Mouse (Mus musculus) midbrain, embryonic 16.5 days (tissue): ENCODE measurements around the gene Lpin2. TPM values are rescaled to one million over a fixed set of nuclear protein-coding genes. Genes with fewer than 3 reads are reported as not detected.

Source experiments
- ATAC-seq: fragments of 200-750 bp; cut with Nextera tagmentation; 2 replicates; pipeline ENCODE4 v1.8.0; 2017; ENCODE audit warnings: moderate TSS enrichment
- H3K27ac ChIP-seq: fragments of 300-500 bp; sonication (generic); 2 replicates; pipeline ENCODE4 v1.5.1; 2014; ENCODE audit warnings: mild to moderate bottlenecking, low read length, mixed read lengths
- H3K27me3 ChIP-seq: fragments of 300-500 bp; sonication (generic); 2 replicates; pipeline ENCODE4 v1.6.1; 2014; ENCODE audit warnings: low read depth, low read length, mixed read lengths; ENCODE audit not compliant: control insufficient read depth, insufficient read depth
- H3K36me3 ChIP-seq: fragments of 300-500 bp; sonication (generic); 2 replicates; pipeline ENCODE4 v1.6.1; 2014; ENCODE audit warnings: mild to moderate bottlenecking, low read length, moderate library complexity, mixed read lengths; ENCODE audit not compliant: control insufficient read depth, insufficient read depth
- H3K4me1 ChIP-seq: fragments of 300-500 bp; sonication (generic); 2 replicates; pipeline ENCODE4 v1.6.1; 2014; ENCODE audit warnings: mild to moderate bottlenecking, low read length, mixed read lengths; ENCODE audit not compliant: control insufficient read depth, insufficient read depth
- H3K4me2 ChIP-seq: fragments of 300-500 bp; sonication (generic); 2 replicates; pipeline ENCODE4 v1.6.1; 2014; ENCODE audit warnings: mild to moderate bottlenecking, low read length, mixed read lengths
- H3K4me3 ChIP-seq: fragments of 300-500 bp; sonication (generic); 2 replicates; pipeline ENCODE4 v1.5.1; 2014; ENCODE audit warnings: low read depth, mild to moderate bottlenecking, low read length, moderate library complexity, mixed read lengths
- H3K9ac ChIP-seq: fragments of 300-500 bp; sonication (generic); 2 replicates; pipeline ENCODE4 v1.6.1; 2014; ENCODE audit warnings: low read depth, low read length, mixed read lengths
- H3K9me3 ChIP-seq: fragments of 300-500 bp; sonication (generic); replicated peaks from 2 replicates; pipeline ENCODE4 v1.6.1; 2014; ENCODE audit warnings: mild to moderate bottlenecking, low read length, mixed read lengths; ENCODE audit not compliant: control insufficient read depth, poor library complexity, severe bottlenecking
- WGBS: fragments of 180-500 bp; shearing (Covaris S2); extraction: QIAGEN DNeasy Blood & Tissue Kit; methylation state at CpG from one replicate; pipeline ENCODE4 v1.1.7; 2014; 5-methylcytosine and 5-hydroxymethylcytosine counted together
- polyA plus RNA-seq: library from polyadenylated mRNA; unstranded; fragments of >200 nt; fragmentation: Nextera tagmentation; extraction: Ambion mirVana; gene quantifications from 2 replicates; pipeline ENCODE4 v1.2.1, GENCODE M21; 2015

Lpin2 gene
- polyA plus RNA-seq, 1 experiment from 2014 or later, result 45.0 TPM

DNA sequence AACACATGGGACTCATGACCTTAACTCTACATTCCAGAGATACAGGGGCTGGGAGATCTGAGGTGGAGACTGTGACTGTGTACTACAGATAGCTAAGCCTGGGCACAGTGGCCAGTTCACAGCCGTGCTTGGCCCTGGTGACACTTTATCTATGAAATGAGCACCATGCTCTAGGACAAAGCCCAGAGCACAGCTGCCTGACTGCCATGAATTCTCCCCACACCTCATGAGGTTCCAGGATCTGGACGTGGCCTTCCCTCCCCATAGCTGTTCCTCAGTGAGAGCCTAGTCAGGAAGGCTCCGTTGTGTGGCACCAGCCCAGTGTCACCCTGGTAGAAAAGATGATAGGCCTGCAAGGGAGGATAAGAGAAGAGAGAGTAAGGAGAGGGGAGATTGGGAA, 86.2 kb downstream of the Lpin2 start:
- 95% methylated on average over 3 of the region's 3 CpGs for WGBS
- ATAC-seq, result no peak
- H3K36me3 ChIP-seq, result no peaks in the 10 kb centered on the region
- H3K27ac ChIP-seq, result no peak overlapping the region
- H3K9ac ChIP-seq, result no peak overlapping the region
- H3K27me3 ChIP-seq, result no peaks in the 10 kb centered on the region
- H3K4me1 ChIP-seq, result no peaks in the 10 kb centered on the region
- no peak overlapping the region for H3K4me2 ChIP-seq
- no peak overlapping the region for H3K4me3 ChIP-seq
- H3K9me3 ChIP-seq, result no peaks in the 10 kb centered on the region

DNA sequence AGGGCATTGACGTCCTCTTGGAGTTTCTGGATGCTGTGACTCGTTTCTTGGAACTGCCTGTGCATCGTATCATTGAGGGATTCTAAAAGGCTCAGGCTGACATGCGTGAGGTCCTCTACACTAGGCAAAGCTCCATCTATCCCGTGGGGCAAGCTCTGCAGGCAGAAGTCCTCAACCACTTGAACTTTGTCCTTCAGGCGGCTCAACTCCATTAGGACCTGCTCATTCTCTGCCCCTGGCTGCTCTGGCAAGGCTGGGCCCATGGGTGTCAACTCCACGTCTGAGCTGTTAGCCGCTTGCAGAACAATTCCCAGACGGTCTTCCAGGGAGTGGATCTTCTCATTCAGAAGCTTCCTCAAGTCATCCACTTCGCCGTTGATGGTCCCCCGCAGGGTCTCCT, 91.5 kb downstream of the Lpin2 start:
- no peak overlapping the region for H3K27ac ChIP-seq
- H3K9me3 ChIP-seq, result no peaks in the 10 kb centered on the region
- H3K9ac ChIP-seq, result no peak overlapping the region
- 94% methylated on average over 12 of the region's 12 CpGs for WGBS
- ATAC-seq, result no peak
- H3K4me1 ChIP-seq, result no peaks in the 10 kb centered on the region
- H3K4me3 ChIP-seq, result no peak overlapping the region
- no peaks in the 10 kb centered on the region for H3K27me3 ChIP-seq
- no peak overlapping the region for H3K4me2 ChIP-seq
- H3K36me3 ChIP-seq, result no peaks in the 10 kb centered on the region

DNA sequence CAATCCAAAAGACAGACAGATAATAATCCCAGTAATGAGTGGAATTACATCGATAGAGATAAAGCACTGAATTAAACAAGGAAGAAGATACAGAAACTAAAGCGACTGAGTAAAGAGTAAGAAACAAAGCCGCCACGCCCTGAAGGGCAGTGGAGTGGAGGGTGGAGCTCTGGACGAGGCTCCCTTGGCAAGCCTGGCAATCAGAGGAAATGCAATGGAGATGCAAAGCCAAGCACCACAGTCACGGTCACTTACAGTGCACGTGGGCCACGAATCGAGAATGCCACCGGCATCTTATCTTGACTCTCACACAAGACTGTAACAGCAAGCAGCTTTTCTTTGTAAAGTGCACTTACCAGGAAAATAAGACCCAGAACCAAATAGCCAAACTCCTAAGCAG, 94.4 kb downstream of the Lpin2 start:
- no peaks in the 10 kb centered on the region for H3K4me1 ChIP-seq
- ATAC-seq, result no peak
- H3K4me3 ChIP-seq, result no peak overlapping the region
- no peaks in the 10 kb centered on the region for H3K36me3 ChIP-seq
- H3K27ac ChIP-seq, result no peak overlapping the region
- no peaks in the 10 kb centered on the region for H3K9me3 ChIP-seq
- H3K9ac ChIP-seq, result no peak overlapping the region
- WGBS, result 86% methylated on average over 10 of the region's 10 CpGs
- H3K4me2 ChIP-seq, result no peak overlapping the region
- no peaks in the 10 kb centered on the region for H3K27me3 ChIP-seq

- Histone ChIP-seq H3K9ac (no peak overlapping the region), H3K4me2 (no peak overlapping the region), H3K27ac (no peak overlapping the region), H3K27me3 (no peaks in the 10 kb centered on the region), H3K4me3 (no peak overlapping the region), H3K9me3 (no peaks in the 10 kb centered on the region), H3K4me1 (no peaks in the 10 kb centered on the region), H3K36me3 (no peaks in the 10 kb centered on the region)
- whole genome bisulfite sequencing, result 90% methylated on average over 6 of the region's 6 CpGs
- ATAC-seq, result no peak
Observed at GRCm38 (mm10) chr17:71277701-71278491, 95.5 kb downstream of the Lpin2 start.

DNA sequence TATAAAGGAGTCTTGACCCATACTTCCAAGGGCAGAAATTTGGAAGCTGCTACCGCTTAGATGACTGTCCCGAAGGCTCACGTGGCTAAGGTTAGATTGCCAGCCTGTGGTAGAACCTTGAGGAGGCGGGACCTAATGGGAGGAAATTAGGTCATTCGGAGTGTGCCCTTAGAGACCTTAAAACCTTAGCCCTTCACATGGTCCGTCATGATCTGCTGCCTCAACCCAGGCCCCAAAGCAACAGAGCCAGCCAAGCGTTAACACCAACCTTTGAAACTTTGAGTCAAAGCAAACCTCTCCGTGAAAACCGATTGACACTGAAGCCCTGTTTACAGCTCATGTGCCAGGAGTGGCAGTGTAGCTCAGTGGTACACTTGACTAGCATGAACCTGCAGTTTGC, 100.4 kb downstream of the Lpin2 start:
- H3K4me3 ChIP-seq, result no peak overlapping the region
- no peaks in the 10 kb centered on the region for H3K4me1 ChIP-seq
- H3K9ac ChIP-seq, result no peak overlapping the region
- H3K36me3 ChIP-seq, result no peaks in the 10 kb centered on the region
- 93% methylated on average over 9 of the region's 9 CpGs for WGBS
- no peak overlapping the region for H3K27ac ChIP-seq
- ATAC-seq, result no peak
- no peaks in the 10 kb centered on the region for H3K27me3 ChIP-seq
- no peak overlapping the region for H3K4me2 ChIP-seq
- H3K9me3 ChIP-seq, result no peaks in the 10 kb centered on the region

DNA sequence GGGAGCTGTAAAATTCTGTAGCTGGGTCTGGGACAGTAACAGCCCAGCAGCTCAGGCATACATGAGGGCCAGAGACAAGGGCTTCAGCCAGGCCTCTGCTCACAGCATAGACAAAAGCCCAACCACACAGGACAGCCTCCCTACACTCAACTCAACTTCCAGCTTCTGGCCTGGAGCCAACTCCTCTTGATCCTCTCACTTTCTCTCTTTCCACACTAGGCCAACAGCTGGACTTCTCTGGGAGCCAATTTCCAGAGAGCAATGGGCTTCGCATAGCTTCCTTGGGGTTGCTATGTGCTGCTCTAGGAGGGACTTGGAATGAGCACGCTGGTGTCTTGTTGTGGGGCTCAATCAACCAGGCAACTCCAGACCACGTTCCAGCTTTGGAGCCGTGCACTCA, 100.9 kb downstream of the Lpin2 start:
- 80% methylated on average over 4 of the region's 4 CpGs for WGBS
- Histone ChIP-seq H3K27me3 (no peaks in the 10 kb centered on the region), H3K9me3 (no peaks in the 10 kb centered on the region), H3K36me3 (no peaks in the 10 kb centered on the region), H3K9ac (no peak overlapping the region), H3K4me1 (no peaks in the 10 kb centered on the region), H3K4me3 (no peak overlapping the region), H3K27ac (no peak overlapping the region), H3K4me2 (no peak overlapping the region)
- no peak for ATAC-seq

DNA sequence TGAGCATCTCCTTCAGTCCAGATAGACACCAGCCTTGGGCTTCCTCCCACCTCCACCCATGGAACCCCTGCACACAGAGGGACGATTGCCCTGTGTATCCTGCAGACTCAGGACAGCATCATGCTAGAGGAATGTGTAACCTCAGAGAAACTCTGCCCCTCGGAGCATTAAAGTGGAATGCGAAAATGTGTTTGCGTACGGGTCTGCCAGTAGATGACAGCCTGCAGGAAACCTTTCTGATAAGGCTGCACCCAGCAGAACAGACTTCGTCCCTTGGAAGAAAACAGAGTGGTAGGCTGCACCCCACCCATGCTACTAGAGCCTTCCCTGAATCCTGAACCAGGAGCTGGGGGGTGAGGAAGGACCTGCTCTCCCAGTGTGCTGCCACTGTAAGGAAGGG, 102.5 kb downstream of the Lpin2 start:
- H3K27ac ChIP-seq, result no peak overlapping the region

DNA sequence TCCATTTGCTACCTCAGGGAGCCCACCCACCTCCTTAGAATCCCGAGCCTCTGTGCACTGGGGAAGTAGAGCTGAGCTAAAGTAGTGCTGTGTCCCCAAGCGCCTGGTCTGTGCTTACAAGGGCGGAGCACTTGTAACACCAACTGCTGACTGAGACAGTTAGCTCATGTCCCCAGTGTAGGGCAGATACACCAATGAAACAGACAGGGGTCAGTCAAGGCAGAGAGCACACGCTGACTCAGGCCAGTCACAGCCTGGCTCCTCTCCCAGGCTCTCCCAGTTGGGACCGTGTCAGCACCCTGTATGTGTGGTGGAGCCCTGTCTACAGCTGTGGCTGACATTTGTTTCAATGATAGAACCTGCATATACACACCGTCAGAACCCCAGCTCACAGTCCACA, 103.6 kb downstream of the Lpin2 start:
- Histone ChIP-seq H3K27ac (no peak overlapping the region), H3K9ac (no peak overlapping the region), H3K36me3 (no peaks in the 10 kb centered on the region), H3K27me3 (no peaks in the 10 kb centered on the region), H3K9me3 (no peaks in the 10 kb centered on the region), H3K4me3 (no peak overlapping the region), H3K4me2 (no peak overlapping the region), H3K4me1 (no peaks in the 10 kb centered on the region)
- ATAC-seq, result no peak
- 75% methylated on average over 6 of the region's 6 CpGs for WGBS

More for the DNA sequence above, 102.5 kb downstream of the Lpin2 start:
- H3K27me3 ChIP-seq, result no peaks in the 10 kb centered on the region
- ATAC-seq, result no peak
- H3K9ac ChIP-seq, result no peak overlapping the region
- WGBS, result 89% methylated on average over 6 of the region's 6 CpGs
- no peaks in the 10 kb centered on the region for H3K36me3 ChIP-seq
- H3K4me3 ChIP-seq, result no peak overlapping the region
- H3K9me3 ChIP-seq, result no peaks in the 10 kb centered on the region
- H3K4me2 ChIP-seq, result no peak overlapping the region
- no peaks in the 10 kb centered on the region for H3K4me1 ChIP-seq

DNA sequence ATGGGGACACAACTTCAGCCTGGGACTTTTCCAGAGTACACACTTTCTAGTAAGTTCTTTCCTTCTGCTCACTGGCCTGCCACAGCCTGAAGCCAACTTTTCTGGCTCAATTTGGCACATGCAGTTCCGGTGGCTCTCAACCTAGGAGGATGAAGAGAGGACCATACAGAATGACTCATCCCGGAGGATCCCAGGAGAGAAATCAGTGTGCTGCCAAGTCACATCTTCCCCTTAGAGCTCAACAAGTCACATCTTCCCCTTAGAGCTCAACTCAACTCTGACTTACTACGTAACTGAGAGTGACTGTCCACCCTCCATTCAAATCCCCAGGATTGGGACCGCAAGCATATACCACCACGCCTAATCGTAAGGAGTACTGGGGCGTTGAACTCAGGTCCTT, 105.2 kb downstream of the Lpin2 start:
- no peak overlapping the region for H3K4me3 ChIP-seq
- no peak overlapping the region for H3K27ac ChIP-seq
- ATAC-seq, result no peak
- no peak overlapping the region for H3K4me2 ChIP-seq
- WGBS, result 96% methylated on average over 7 of the region's 7 CpGs
- no peaks in the 10 kb centered on the region for H3K4me1 ChIP-seq
- H3K9me3 ChIP-seq, result no peaks in the 10 kb centered on the region
- H3K27me3 ChIP-seq, result no peaks in the 10 kb centered on the region
- H3K36me3 ChIP-seq, result no peaks in the 10 kb centered on the region
- H3K9ac ChIP-seq, result no peak overlapping the region
